Mouse (Mus musculus) liver, embryonic 13.5 days (tissue): Measurements from ENCODE around the gene Zkscan17. TPM values are rescaled to one million over a fixed set of nuclear protein-coding genes. Genes with fewer than 3 reads are reported as not detected.
A peak's percentile ranks its signal among the peaks of the same experiment; 100 is the strongest.

Experiments used
- ATAC-seq: fragments of 200-750 bp; cut with Nextera tagmentation; 2 replicates; pipeline ENCODE4 v1.8.0; 2017; ENCODE audit warnings: low read depth, mild to moderate bottlenecking, moderate number of reproducible peaks, moderate library complexity
- DNase-seq: peaks from one replicate; pipeline ENCODE4 v3.0.0; 2022
- H3K27ac ChIP-seq: fragments of 300-500 bp; sonication (generic); 2 replicates; pipeline ENCODE4 v1.5.1; 2015; ENCODE audit warnings: moderate library complexity, mild to moderate bottlenecking, inconsistent platforms
- H3K27me3 ChIP-seq: fragments of 300-500 bp; sonication (generic); 2 replicates; pipeline ENCODE4 v1.6.1; 2015; ENCODE audit warnings: mild to moderate bottlenecking, inconsistent platforms
- H3K36me3 ChIP-seq: fragments of 300-500 bp; sonication (generic); 2 replicates; pipeline ENCODE4 v1.6.1; 2015; ENCODE audit warnings: mild to moderate bottlenecking, inconsistent platforms
- H3K4me1 ChIP-seq: fragments of 300-500 bp; sonication (generic); replicated peaks from 2 replicates; pipeline ENCODE4 v1.6.1; 2015; ENCODE audit warnings: inconsistent platforms
- H3K4me2 ChIP-seq: fragments of 300-500 bp; sonication (generic); 2 replicates; pipeline ENCODE4 v1.6.1; 2015; ENCODE audit warnings: inconsistent platforms, mild to moderate bottlenecking, moderate library complexity
- H3K4me3 ChIP-seq: fragments of 300-500 bp; sonication (generic); replicated peaks from 2 replicates; pipeline ENCODE4 v1.5.1; 2015; ENCODE audit warnings: mild to moderate bottlenecking, inconsistent platforms
- H3K9ac ChIP-seq: fragments of 300-500 bp; sonication (generic); 2 replicates; pipeline ENCODE4 v1.6.1; 2015; ENCODE audit warnings: mild to moderate bottlenecking, inconsistent platforms
- H3K9me3 ChIP-seq: fragments of 300-500 bp; sonication (generic); replicated peaks from 2 replicates; pipeline ENCODE4 v1.6.1; 2016; ENCODE audit warnings: inconsistent platforms
- WGBS: fragments of 180-500 bp; shearing (Covaris S2); methylation state at CpG from one replicate; pipeline ENCODE4 v1.1.7; 2015; ENCODE audit not compliant: insufficient replicate concordance; 5-methylcytosine and 5-hydroxymethylcytosine counted together
- polyA plus RNA-seq: library from polyadenylated mRNA; unstranded; fragments of >200 nt; fragmentation: Nextera tagmentation; extraction: Ambion mirVana; gene quantifications from 2 replicates; pipeline ENCODE4 v1.2.1, GENCODE M21; 2015

Gene Zkscan17
- polyA plus RNA-seq, 1 experiment from 2014 or later, result 4.6 TPM

GRCm38 (mm10) chr11:59541324-59541723 is 14.8 kb upstream of the Zkscan17 start, which contains the start of gene Nlrp3:
Gene Nlrp3 (plus strand): TSS chr11:59541568.
- no peak within 1 kb of the TSS for H3K4me3 ChIP-seq
- H3K4me2 ChIP-seq, result no peak within 1 kb of the TSS
- no peak within 1 kb of the TSS for H3K27ac ChIP-seq
- H3K9me3 ChIP-seq, result no peaks in the 10 kb centered on the region
- ATAC-seq, result no peak
- H3K9ac ChIP-seq, result no peak within 1 kb of the TSS
- H3K36me3 ChIP-seq, result no peaks in the 10 kb centered on the region
- H3K27me3 ChIP-seq, result no peaks in the 10 kb centered on the region
- 16% methylated on average over 3 of the region's 3 CpGs for WGBS
- DNase-seq, result no peak
- H3K4me1 ChIP-seq, result 0 out of 2 replicates have a peak, but pooled peaks cover 5% of the 10 kb centered on the region

GRCm38 (mm10) chr11:59540123-59540522 is 13.6 kb upstream of the Zkscan17 start:
- Histone ChIP-seq H3K4me3 (no peak overlapping the region), H3K9ac (no peak overlapping the region), H3K27me3 (no peaks in the 10 kb centered on the region), H3K36me3 (no peaks in the 10 kb centered on the region), H3K4me1 (0 out of 2 replicates have a peak, but pooled peaks cover 5% of the 10 kb centered on the region), H3K4me2 (no peak overlapping the region), H3K9me3 (no peaks in the 10 kb centered on the region), H3K27ac (no peak overlapping the region)
- ATAC-seq, result no peak
- WGBS, result 27% methylated on average over 3 of the region's 3 CpGs
- DNase-seq, result no peak

GRCm38 (mm10) chr11:59538387-59538786 is 11.8 kb upstream of the Zkscan17 start:
- no peaks in the 10 kb centered on the region for H3K36me3 ChIP-seq
- ATAC-seq (no peak), DNase-seq (no peak)
- no peaks in the 10 kb centered on the region for H3K27me3 ChIP-seq
- no peak overlapping the region for H3K9ac ChIP-seq
- 0 out of 2 replicates have a peak, but pooled peaks cover 5% of the 10 kb centered on the region for H3K4me1 ChIP-seq
- no peak overlapping the region for H3K4me3 ChIP-seq
- no peaks in the 10 kb centered on the region for H3K9me3 ChIP-seq
- H3K4me2 ChIP-seq, result no peak overlapping the region
- WGBS, result 28% methylated on average over 11 of the region's 11 CpGs
- no peak overlapping the region for H3K27ac ChIP-seq

GRCm38 (mm10) chr11:59537218-59538130 is 10.9 kb upstream of the Zkscan17 start:
- no peak overlapping the region for H3K27ac ChIP-seq
- no peak overlapping the region for H3K4me3 ChIP-seq
- ATAC-seq (no peak), DNase-seq (no peak)
- H3K9ac ChIP-seq, result no peak overlapping the region
- H3K4me2 ChIP-seq, result no peak overlapping the region
- no peaks in the 10 kb centered on the region for H3K9me3 ChIP-seq
- H3K27me3 ChIP-seq, result no peaks in the 10 kb centered on the region
- WGBS, result 57% methylated on average over 16 of the region's 16 CpGs
- H3K36me3 ChIP-seq, result no peaks in the 10 kb centered on the region
- 0 out of 2 replicates have a peak, but pooled peaks cover 5% of the 10 kb centered on the region for H3K4me1 ChIP-seq

GRCm38 (mm10) chr11:59531562-59531961 is 5.0 kb upstream of the Zkscan17 start:
- 66% methylated on average over 5 of the region's 5 CpGs for WGBS
- Histone ChIP-seq H3K36me3 (no peaks in the 10 kb centered on the region), H3K9ac (no peak overlapping the region), H3K4me1 (no peaks in the 10 kb centered on the region), H3K4me2 (no peak overlapping the region), H3K27me3 (no peaks in the 10 kb centered on the region), H3K9me3 (no peaks in the 10 kb centered on the region), H3K27ac (no peak overlapping the region), H3K4me3 (no peak overlapping the region)
- DNase-seq (no peak), ATAC-seq (no peak)

GRCm38 (mm10) chr11:59530870-59531535 is 4.5 kb upstream of the Zkscan17 start:
- WGBS, result 61% methylated on average over 6 of the region's 6 CpGs
- H3K4me2 ChIP-seq, result no peak overlapping the region
- no peak overlapping the region for H3K4me3 ChIP-seq
- H3K27ac ChIP-seq, result no peak overlapping the region
- ATAC-seq (no peak), DNase-seq (no peak)
- H3K4me1 ChIP-seq, result no peaks in the 10 kb centered on the region
- H3K27me3 ChIP-seq, result no peaks in the 10 kb centered on the region
- no peak overlapping the region for H3K9ac ChIP-seq
- H3K36me3 ChIP-seq, result no peaks in the 10 kb centered on the region
- H3K9me3 ChIP-seq, result no peaks in the 10 kb centered on the region

GRCm38 (mm10) chr11:59530221-59530620 is 3.7 kb upstream of the Zkscan17 start:
- Histone ChIP-seq H3K27me3 (0 out of 2 replicates have a peak, but pooled peaks cover 5% of the 10 kb centered on the region), H3K27ac (no peak overlapping the region), H3K4me3 (no peak overlapping the region), H3K9ac (no peak overlapping the region), H3K36me3 (no peaks in the 10 kb centered on the region), H3K9me3 (no peaks in the 10 kb centered on the region), H3K4me1 (no peaks in the 10 kb centered on the region), H3K4me2 (no peak overlapping the region)
- ATAC-seq (no peak), DNase-seq (no peak)
- WGBS, result 69% methylated on average over 5 of the region's 5 CpGs

- no peaks in the 10 kb centered on the region; the same call in 1 of the 2 replicates for H3K4me1 ChIP-seq
- DNase-seq, result peak; percentile 49
- H3K27me3 ChIP-seq, result 0 out of 2 replicates have a peak, but pooled peaks cover 5% of the 10 kb centered on the region
- H3K27ac ChIP-seq, result no peak overlapping the region
- no peaks in the 10 kb centered on the region for H3K36me3 ChIP-seq
- H3K4me3 ChIP-seq, result no peak overlapping the region
- peaks cover 6% of the 10 kb centered on the region; the same call in 1 of the 2 replicates for H3K9me3 ChIP-seq
- WGBS, result 8% methylated on average over 10 of the region's 10 CpGs
- ATAC-seq, result no peak
- no peak overlapping the region for H3K4me2 ChIP-seq
- H3K9ac ChIP-seq, result no peak overlapping the region
These were observed 1.3 kb downstream of the Zkscan17 start for GRCm38 (mm10) chr11:59525237-59525636.

- ATAC-seq (no peak), DNase-seq (no peak)
- H3K4me3 ChIP-seq, result no peak overlapping the region
- H3K4me1 ChIP-seq, result no peaks in the 10 kb centered on the region; the same call in 1 of the 2 replicates
- 78% methylated on average over 2 of the region's 2 CpGs for WGBS
- H3K27ac ChIP-seq, result no peak overlapping the region
- no peak overlapping the region for H3K9ac ChIP-seq
- H3K27me3 ChIP-seq, result 0 out of 2 replicates have a peak, but pooled peaks cover 5% of the 10 kb centered on the region
- H3K9me3 ChIP-seq, result peaks cover 6% of the 10 kb centered on the region; the same call in 1 of the 2 replicates
- H3K36me3 ChIP-seq, result no peaks in the 10 kb centered on the region
- no peak overlapping the region for H3K4me2 ChIP-seq
These were observed 2.4 kb downstream of the Zkscan17 start for GRCm38 (mm10) chr11:59524150-59524549.

GRCm38 (mm10) chr11:59519741-59520495 is 6.6 kb downstream of the Zkscan17 start:
- Histone ChIP-seq H3K27ac (no peak overlapping the region), H3K4me2 (no peak overlapping the region)
- no peak for ATAC-seq

GRCm38 (mm10) chr11:59518226-59518625 is 8.3 kb downstream of the Zkscan17 start:
- DNase-seq (no peak), ATAC-seq (peak; percentile 45; the same call in 1 of the 2 replicates)
- 30% methylated on average over 10 of the region's 10 CpGs for WGBS
- no peak overlapping the region for H3K9ac ChIP-seq
- no peak overlapping the region for H3K27ac ChIP-seq
- H3K27me3 ChIP-seq, result no peaks in the 10 kb centered on the region
- H3K4me3 ChIP-seq, result no peak overlapping the region
- no peaks in the 10 kb centered on the region for H3K9me3 ChIP-seq
- no peak overlapping the region for H3K4me2 ChIP-seq
- H3K36me3 ChIP-seq, result no peaks in the 10 kb centered on the region
- no peaks in the 10 kb centered on the region; the same call in 1 of the 2 replicates for H3K4me1 ChIP-seq

More at GRCm38 (mm10) chr11:59519741-59520495, 6.6 kb downstream of the Zkscan17 start:
- Histone ChIP-seq H3K9me3 (peaks cover 6% of the 10 kb centered on the region; the same call in 1 of the 2 replicates), H3K4me3 (no peak overlapping the region), H3K9ac (no peak overlapping the region), H3K4me1 (no peaks in the 10 kb centered on the region; the same call in 1 of the 2 replicates), H3K36me3 (no peaks in the 10 kb centered on the region), H3K27me3 (no peaks in the 10 kb centered on the region)
- DNase-seq, result no peak
- 55% methylated on average over 6 of the region's 6 CpGs for WGBS
